Mouse (Mus musculus) neural tube, embryonic 12.5 days (tissue): ENCODE data around the gene Akap5. TPM values are rescaled to one million over a fixed set of nuclear protein-coding genes. Genes with fewer than 3 reads are reported as not detected.

Experiments used
- ATAC-seq: fragments of 200-750 bp; cut with Nextera tagmentation; 2 replicates; pipeline ENCODE4 v1.8.0; 2017; ENCODE audit warnings: low read depth, mild to moderate bottlenecking, moderate TSS enrichment, moderate library complexity; ENCODE audit not compliant: low FRiP score
- H3K27ac ChIP-seq: fragments of 300-500 bp; sonication (generic); 2 replicates; pipeline ENCODE4 v1.5.1; 2016
- H3K27me3 ChIP-seq: fragments of 300-500 bp; sonication (generic); replicated peaks from 2 replicates; pipeline ENCODE4 v1.6.1; 2016; ENCODE audit warnings: mild to moderate bottlenecking
- H3K36me3 ChIP-seq: fragments of 300-500 bp; sonication (generic); 2 replicates; pipeline ENCODE4 v1.6.1; 2016; ENCODE audit warnings: mild to moderate bottlenecking
- H3K4me1 ChIP-seq: fragments of 300-500 bp; sonication (generic); 2 replicates; pipeline ENCODE4 v1.6.1; 2016
- H3K4me2 ChIP-seq: fragments of 300-500 bp; sonication (generic); replicated peaks from 2 replicates; pipeline ENCODE4 v1.6.1; 2016; ENCODE audit warnings: mild to moderate bottlenecking
- H3K4me3 ChIP-seq: fragments of 300-500 bp; sonication (generic); 2 replicates; pipeline ENCODE4 v1.5.1; 2016
- H3K9ac ChIP-seq: fragments of 300-500 bp; sonication (generic); 2 replicates; pipeline ENCODE4 v1.6.1; 2016; ENCODE audit warnings: mild to moderate bottlenecking
- H3K9me3 ChIP-seq: fragments of 300-500 bp; sonication (generic); 2 replicates; pipeline ENCODE4 v1.6.1; 2016; ENCODE audit warnings: mild to moderate bottlenecking
- WGBS: fragments of 180-500 bp; shearing (Covaris S2); methylation state at CpG from one replicate; pipeline ENCODE4 v1.1.7; 2016; 5-methylcytosine and 5-hydroxymethylcytosine counted together
- polyA plus RNA-seq: library from polyadenylated mRNA; unstranded; fragments of >200 nt; fragmentation: Nextera tagmentation; extraction: Ambion mirVana; gene quantifications from 2 replicates; pipeline ENCODE4 v1.2.1, GENCODE M21; 2016

Gene Akap5
- polyA plus RNA-seq, 1 experiment from 2014 or later = 5.8 TPM

DNA sequence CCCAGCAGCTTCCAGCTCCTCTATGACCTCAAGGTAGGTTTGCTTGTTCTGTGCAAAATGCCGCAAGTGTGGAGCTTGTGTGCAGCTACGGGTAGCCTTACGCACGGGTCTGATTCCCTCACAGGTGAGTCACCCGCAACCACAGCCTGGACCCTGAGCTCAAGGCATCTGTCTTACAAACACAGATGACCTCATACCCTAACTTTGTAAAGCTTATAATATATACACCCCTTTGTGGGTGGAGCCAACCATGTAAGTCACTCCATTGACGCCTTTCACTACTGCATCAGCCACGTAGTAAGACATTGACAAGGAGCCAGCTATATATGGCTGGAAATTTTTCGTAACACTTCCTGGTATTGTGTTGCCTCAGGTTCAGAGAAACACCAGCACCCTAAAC is 12.7 kb upstream of the Akap5 start:
- Histone ChIP-seq H3K9me3 (no peaks in the 10 kb centered on the region), H3K9ac (no peak overlapping the region), H3K4me1 (0 out of 2 replicates have a peak, but pooled peaks cover 4% of the 10 kb centered on the region), H3K4me2 (no peak overlapping the region), H3K27ac (no peak overlapping the region), H3K36me3 (peaks cover 23% of the 10 kb centered on the region), H3K27me3 (no peaks in the 10 kb centered on the region), H3K4me3 (no peak overlapping the region)
- ATAC-seq = no peak
- WGBS = 94% methylated on average over 8 of the region's 8 CpGs

DNA sequence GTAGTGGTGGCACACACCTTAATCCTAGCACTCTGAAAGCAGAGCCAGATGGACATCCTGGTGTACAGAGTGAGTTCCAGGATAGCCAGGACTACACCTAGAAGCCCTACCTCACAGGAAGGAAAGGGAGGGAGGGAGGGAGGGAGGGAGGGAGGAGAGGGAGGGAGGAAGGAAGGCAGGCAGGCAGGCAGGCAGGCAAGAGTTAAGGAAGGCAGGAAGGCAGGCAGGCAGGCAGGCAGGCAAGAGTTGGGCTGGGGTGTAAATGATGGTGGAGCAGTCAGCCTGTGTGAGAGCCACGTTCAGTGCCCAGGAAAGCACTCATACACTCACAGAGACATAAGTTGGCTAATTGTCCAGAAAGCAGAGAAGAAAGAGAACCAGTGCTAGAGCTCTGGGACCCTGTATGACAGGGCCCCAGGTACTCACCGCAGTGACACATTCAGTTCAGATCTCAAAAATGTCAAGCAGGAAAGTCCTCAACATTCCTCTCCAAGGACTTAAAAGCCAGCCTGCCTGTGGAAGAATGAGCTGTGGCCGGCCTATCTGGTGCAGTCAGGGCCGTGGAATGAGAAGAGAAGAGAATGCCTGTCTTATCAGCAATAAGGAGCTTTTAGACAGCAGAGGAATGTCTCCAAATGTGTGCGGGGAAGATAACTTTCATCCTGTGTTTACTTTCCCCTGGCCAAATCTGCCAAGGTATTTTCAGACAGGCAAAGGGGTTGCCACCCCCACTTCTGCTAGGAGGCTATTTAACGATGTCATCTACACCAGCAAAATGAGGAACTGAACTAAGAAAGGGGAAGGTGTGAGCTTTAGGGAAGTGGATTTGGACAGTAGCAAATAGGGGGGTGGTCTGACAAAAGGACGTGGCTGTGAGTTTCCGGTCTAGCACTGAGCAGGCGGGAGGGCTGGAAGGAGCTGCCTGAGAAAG is 6.1 kb upstream of the Akap5 start:
- Histone ChIP-seq H3K9me3 (no peaks in the 10 kb centered on the region), H3K4me1 (no peaks in the 10 kb centered on the region), H3K4me2 (no peak overlapping the region), H3K9ac (no peak overlapping the region), H3K27ac (no peak overlapping the region), H3K36me3 (peaks cover 6% of the 10 kb centered on the region; the same call in 1 of the 2 replicates), H3K27me3 (no peaks in the 10 kb centered on the region), H3K4me3 (no peak overlapping the region)
- WGBS = 81% methylated on average over 9 of the region's 9 CpGs
- no peak for ATAC-seq

DNA sequence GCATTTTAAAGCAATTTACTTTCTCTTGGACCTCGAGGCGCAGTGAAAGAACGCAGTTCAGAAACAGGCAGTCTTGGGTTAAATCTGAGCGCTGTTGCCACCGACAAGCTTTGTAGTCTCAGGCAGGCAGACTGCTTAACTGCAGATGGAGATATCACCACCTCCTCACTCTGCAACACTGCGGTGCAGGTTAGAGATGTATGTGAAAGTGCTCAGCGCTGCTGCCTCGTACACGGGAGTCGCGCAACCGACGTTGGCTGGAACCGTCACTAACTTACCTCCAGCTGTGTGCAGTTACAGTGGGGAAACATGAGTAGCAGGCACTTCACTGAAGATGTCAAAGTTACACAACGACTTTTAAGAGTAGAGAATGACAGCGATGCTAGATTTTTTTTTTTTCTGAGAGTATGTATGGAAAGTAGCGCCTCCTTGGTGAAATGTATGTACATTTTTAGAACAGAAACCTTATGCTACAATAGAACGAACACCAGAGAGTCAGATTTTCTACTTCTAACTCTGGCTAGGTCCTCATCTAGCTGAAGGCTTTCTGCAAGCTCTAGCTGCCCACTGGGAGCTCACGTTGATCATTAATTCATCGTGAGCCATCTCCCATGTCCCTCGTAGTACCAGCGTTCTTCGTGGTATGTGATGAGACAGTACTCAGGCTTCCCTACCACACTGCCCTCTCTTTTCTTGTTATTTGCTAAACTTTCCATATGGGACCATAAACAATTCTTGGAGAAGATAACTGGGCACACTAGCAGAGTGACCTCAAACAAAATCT is 1.9 kb downstream of the Akap5 start:
- Histone ChIP-seq H3K9ac (no peak overlapping the region), H3K27me3 (no peaks in the 10 kb centered on the region), H3K9me3 (no peaks in the 10 kb centered on the region), H3K4me1 (0 out of 2 replicates have a peak, but pooled peaks cover 6% of the 10 kb centered on the region), H3K4me2 (no peak overlapping the region), H3K27ac (no peak overlapping the region), H3K4me3 (no peak overlapping the region), H3K36me3 (peaks cover 9% of the 10 kb centered on the region; the same call in 1 of the 2 replicates)
- ATAC-seq = no peak
- 91% methylated on average over 23 of the region's 23 CpGs for WGBS

DNA sequence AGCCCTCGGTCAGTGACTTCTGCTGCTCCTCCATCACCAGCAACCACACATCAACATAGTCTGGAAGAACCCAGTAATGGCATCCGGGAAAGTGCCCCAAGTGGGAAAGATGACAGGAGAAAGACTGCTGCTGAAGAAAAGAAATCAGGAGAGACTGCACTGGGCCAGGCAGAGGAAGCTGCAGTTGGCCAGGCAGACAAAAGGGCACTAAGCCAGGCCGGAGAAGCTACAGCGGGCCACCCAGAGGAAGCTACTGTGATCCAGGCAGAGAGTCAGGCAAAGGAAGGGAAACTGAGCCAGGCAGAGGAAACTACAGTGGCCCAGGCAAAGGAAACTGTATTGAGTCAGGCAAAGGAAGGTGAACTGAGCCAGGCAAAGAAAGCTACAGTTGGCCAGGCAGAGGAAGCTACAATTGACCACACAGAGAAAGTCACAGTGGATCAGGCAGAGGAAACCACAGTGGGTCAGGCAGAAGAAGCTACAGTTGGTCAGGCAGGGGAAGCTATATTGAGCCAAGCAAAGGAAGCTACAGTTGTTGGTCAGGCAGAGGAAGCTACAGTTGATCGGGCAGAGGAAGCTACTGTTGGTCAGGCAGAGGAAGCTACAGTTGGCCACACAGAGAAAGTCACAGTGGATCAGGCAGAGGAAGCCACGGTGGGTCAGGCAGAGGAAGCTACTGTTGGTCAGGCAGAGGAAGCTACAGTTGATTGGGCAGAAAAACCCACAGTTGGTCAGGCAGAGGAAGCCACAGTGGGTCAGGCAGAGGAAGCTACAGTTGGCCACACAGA is 4.1 kb downstream of the Akap5 start:
- Histone ChIP-seq H3K4me1 (0 out of 2 replicates have a peak, but pooled peaks cover 6% of the 10 kb centered on the region), H3K27me3 (no peaks in the 10 kb centered on the region), H3K27ac (no peak overlapping the region), H3K9ac (no peak overlapping the region), H3K4me3 (no peak overlapping the region), H3K9me3 (no peaks in the 10 kb centered on the region), H3K36me3 (peaks cover 9% of the 10 kb centered on the region; the same call in 1 of the 2 replicates), H3K4me2 (no peak overlapping the region)
- no peak for ATAC-seq
- 93% methylated on average over 6 of the region's 6 CpGs for WGBS

DNA sequence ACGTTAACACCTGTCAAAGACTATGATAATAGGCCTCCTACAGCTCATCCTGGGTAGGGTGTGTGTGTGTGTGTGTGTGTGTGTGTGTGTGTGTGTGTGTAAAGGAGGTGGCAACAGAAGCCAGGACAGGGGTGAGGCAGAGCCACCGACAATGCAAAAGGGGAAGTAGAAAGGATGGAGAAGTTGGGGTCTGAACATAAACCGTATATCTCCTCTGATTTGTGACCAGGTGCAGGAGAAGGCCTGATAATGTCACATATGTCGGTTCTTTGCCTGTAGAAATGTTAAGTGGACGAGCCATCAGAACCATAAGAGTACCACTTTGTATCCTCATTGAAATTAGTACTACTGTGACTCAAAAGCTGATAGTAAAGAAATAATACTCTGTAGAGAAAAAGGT is 9.0 kb downstream of the Akap5 start:
- H3K9me3 ChIP-seq = no peaks in the 10 kb centered on the region
- WGBS = 92% methylated on average over 5 of the region's 5 CpGs
- H3K4me3 ChIP-seq = no peak overlapping the region
- no peak overlapping the region for H3K9ac ChIP-seq
- peaks cover 4% of the 10 kb centered on the region; the same call in 1 of the 2 replicates for H3K36me3 ChIP-seq
- no peak overlapping the region for H3K4me2 ChIP-seq
- no peaks in the 10 kb centered on the region for H3K4me1 ChIP-seq
- ATAC-seq = no peak
- H3K27ac ChIP-seq = no peak overlapping the region
- no peaks in the 10 kb centered on the region for H3K27me3 ChIP-seq

DNA sequence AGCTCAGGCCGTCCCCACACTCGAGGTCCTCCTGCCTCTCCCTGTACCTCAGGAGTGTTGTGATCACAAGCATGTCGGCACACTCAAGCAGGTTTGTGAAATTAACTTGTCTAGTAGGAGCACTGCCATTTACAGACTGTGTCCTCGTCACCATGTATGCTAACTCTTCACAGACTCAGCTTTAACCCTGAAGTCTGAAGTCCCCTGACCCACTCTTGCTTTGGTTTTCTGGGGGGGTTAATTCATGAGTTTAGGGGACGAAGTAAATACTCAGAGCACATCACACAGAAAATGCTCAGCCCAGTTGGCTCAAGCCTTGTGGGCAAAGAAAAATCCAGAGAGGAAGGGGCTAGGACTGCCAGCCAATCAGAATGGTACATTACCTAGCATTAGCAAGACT is 10.9 kb downstream of the Akap5 start:
- Histone ChIP-seq H3K4me1 (no peaks in the 10 kb centered on the region), H3K27ac (no peak overlapping the region), H3K4me2 (no peak overlapping the region), H3K4me3 (no peak overlapping the region), H3K27me3 (no peaks in the 10 kb centered on the region), H3K9ac (no peak overlapping the region), H3K36me3 (peaks cover 3% of the 10 kb centered on the region; the same call in 1 of the 2 replicates), H3K9me3 (no peaks in the 10 kb centered on the region)
- ATAC-seq = no peak
- 87% methylated on average over 5 of the region's 5 CpGs for WGBS

DNA sequence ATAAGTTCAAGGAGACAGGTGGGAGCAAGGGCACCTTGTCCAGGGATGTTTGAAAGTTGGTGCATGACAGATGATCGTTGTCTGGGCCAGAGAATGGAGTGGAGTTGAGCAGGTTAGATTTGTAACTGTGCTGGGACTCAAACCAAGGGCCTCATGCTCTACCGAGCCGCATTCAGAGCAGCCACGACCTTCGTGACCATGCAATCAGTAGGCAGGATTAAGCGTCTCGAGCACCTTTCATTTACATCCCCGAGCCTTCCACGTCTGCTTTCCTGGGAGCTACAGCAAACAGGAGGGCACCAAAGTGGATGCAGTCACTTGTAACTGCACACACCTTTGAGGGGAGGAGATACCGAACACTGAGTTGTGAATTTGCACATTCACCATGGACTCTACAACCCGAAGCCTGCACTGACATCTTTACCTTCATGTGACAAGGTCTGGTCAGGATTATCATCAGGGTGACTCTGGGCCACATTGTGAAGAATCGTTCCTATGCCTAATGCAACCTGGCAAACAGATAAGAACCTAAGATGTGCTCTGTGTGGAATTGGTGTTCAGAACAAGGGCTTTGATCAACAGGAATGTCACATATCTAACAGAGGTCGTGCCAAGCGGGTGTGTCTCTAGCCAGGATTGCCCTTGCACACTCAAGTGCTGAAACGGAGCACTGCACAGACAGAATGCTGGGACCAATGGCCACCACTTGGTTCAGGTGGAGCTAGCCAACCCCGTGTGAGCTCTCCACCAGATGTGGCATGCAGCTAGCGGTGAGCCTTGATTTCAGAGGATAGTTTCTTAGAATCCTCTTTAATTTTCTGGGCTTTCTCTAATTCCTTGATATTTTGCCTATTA is 11.6 kb downstream of the Akap5 start:
- H3K9ac ChIP-seq = no peak overlapping the region
- no peaks in the 10 kb centered on the region for H3K4me1 ChIP-seq
- no peak overlapping the region for H3K4me3 ChIP-seq
- no peaks in the 10 kb centered on the region for H3K9me3 ChIP-seq
- H3K36me3 ChIP-seq = no peaks in the 10 kb centered on the region
- no peak for ATAC-seq
- H3K27ac ChIP-seq = no peak overlapping the region
- no peak overlapping the region for H3K4me2 ChIP-seq
- no peaks in the 10 kb centered on the region for H3K27me3 ChIP-seq
- WGBS = 87% methylated on average over 17 of the region's 17 CpGs

DNA sequence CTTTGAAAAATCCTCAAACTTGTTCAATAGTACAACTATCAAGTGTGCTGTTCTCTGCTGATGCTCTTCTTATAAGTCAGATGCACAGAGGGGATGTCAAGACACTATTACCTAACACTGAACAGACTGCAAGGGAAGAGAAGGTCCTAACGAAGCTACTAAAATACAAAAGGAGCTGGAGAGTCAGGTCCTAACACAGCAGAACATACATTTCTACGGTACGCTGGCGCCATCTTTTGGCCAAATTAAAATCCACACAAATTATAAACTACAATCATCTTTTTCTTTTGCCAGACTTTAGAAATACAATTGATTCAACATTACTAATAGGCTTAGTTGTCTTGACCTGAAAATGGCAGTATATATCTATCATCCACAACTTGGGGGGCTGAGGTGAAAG is 16.4 kb downstream of the Akap5 start:
- ATAC-seq = no peak
- WGBS = 8% methylated on average over 4 of the region's 4 CpGs
- Histone ChIP-seq H3K4me1 (no peaks in the 10 kb centered on the region), H3K4me2 (no peak overlapping the region), H3K4me3 (no peak overlapping the region), H3K9ac (no peak overlapping the region), H3K27ac (no peak overlapping the region), H3K36me3 (no peaks in the 10 kb centered on the region), H3K9me3 (no peaks in the 10 kb centered on the region), H3K27me3 (no peaks in the 10 kb centered on the region)

DNA sequence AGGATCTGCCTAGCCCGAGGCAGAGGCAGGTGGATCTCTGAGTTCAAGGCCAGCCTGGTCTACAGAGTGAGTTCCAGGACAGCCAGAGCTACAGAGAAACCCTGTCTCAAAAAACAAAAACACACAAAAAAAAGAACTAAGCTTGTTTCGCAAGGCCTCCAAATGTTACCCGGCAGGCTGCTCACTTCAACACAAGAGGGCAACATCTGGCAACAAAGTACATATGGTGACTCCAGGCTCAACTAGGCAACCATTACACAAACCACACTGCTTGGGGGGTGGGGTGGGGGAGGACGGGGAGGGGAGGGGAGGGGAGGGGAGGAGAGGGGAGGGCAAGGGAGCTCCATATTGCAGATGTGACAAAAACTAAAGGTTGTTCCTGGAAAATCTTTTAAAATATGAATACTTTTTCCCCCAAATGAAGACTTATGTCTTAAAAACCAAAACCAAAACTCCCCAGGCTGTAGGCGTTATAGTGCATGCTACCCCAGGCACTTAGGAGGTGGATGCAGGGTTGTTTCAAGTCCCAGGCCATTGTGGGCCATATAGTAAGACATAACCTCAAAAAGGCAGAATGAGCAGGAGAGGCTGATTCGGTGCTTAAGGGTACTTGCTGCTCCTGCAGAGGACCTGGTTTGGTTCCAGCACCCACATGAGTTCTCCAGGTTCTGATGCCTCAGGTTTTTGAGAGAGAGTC is 21.2 kb downstream of the Akap5 start:
- H3K36me3 ChIP-seq = peaks cover 18% of the 10 kb centered on the region
- 77% methylated on average over 6 of the region's 6 CpGs for WGBS

DNA sequence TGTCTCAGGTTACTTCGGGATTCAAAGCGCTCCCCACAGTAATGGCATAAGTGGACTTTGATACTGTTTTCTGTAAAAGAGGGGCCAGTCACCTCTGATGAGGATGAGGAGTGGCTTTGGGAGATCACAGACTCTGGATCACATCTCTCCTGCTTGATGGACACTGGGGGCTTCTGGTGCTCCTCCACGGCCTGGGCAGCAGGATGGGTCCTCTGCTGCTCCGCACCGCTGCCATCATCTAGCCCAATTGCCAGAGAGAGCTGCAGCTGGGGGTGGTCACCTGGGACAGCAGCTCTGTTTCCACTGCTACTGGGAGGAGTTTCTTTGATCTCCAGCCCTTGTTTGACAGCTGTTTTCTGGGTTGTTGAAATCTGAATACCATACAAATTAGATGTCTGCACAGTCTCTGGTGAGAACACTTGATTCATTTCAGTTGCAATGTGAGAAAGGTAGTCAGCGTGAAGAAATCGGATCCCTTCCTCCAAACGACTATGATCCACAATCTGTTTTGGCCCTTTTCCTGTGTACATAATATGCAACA is 25.1 kb downstream of the Akap5 start:
- H3K9me3 ChIP-seq = no peaks in the 10 kb centered on the region
- H3K36me3 ChIP-seq = peaks cover 20% of the 10 kb centered on the region
- 86% methylated on average over 8 of the region's 8 CpGs for WGBS
- H3K27ac ChIP-seq = no peak overlapping the region
- H3K9ac ChIP-seq = no peak overlapping the region
- no peak overlapping the region for H3K4me3 ChIP-seq
- no peaks in the 10 kb centered on the region for H3K27me3 ChIP-seq
- no peak overlapping the region for H3K4me2 ChIP-seq
- no peaks in the 10 kb centered on the region for H3K4me1 ChIP-seq
- no peak for ATAC-seq

More for the DNA sequence above, 21.2 kb downstream of the Akap5 start:
- Histone ChIP-seq H3K27ac (no peak overlapping the region), H3K4me1 (no peaks in the 10 kb centered on the region), H3K27me3 (no peaks in the 10 kb centered on the region), H3K4me3 (no peak overlapping the region), H3K4me2 (no peak overlapping the region), H3K9ac (no peak overlapping the region), H3K9me3 (no peaks in the 10 kb centered on the region)
- no peak for ATAC-seq
